Mouse (Mus musculus) adrenal gland, postnatal 10 days (tissue): ENCODE measurements around the gene Yrdc. TPM values are rescaled to one million over a fixed set of nuclear protein-coding genes. Genes with fewer than 3 reads are reported as not detected.
A peak's percentile ranks its signal among the peaks of the same experiment; 100 is the strongest.

ENCODE experiments used
- DNase-seq: peaks from one replicate; pipeline ENCODE4 v3.0.0; 2021; ENCODE audit warnings: mixed read lengths
- total RNA-seq, 2 experiments: library from RNA; stranded (reverse); gene quantifications; 2 replicates each; pipeline ENCODE4 v1.2.3; 2021

Yrdc gene
- total RNA-seq, 2 experiments from 2014 or later: 34.9 to 42.9 TPM

- peak; percentile 71 for DNase-seq
Observed at GRCm38 (mm10) chr4:124849631-124850260, 733 bp upstream of the Yrdc start.

- peak; percentile 92 for DNase-seq
Observed at GRCm38 (mm10) chr4:124850933-124851658, 617 bp downstream of the Yrdc start, which contains the start of gene 1110065P20Rik. 1110065P20Rik (minus strand) TSS chr4:124851196.

- no peak for DNase-seq
Observed at GRCm38 (mm10) chr4:124856294-124856693, 5.8 kb downstream of the Yrdc start.

GRCm38 (mm10) chr4:124858370-124858769, 7.9 kb downstream of the Yrdc start:
- peak; percentile 83 for DNase-seq

GRCm38 (mm10) chr4:124860446-124860845, 10.0 kb downstream of the Yrdc start:
- peak; percentile 92 for DNase-seq

- DNase-seq: no peak
Observed at GRCm38 (mm10) chr4:124861283-124862188, 11.1 kb downstream of the Yrdc start, which contains the start of gene Maneal. Maneal (minus strand) TSS chr4:124862171.

GRCm38 (mm10) chr4:124872719-124873118, 22.2 kb downstream of the Yrdc start:
- DNase-seq: no peak

GRCm38 (mm10) chr4:124880599-124880998, 30.1 kb downstream of the Yrdc start, which contains the start of gene Epha10:
Epha10 (plus strand) TSS chr4:124880899.
- DNase-seq: no peak

GRCm38 (mm10) chr4:124881341-124881908, 30.9 kb downstream of the Yrdc start:
- DNase-seq: peak; percentile 47

GRCm38 (mm10) chr4:124882151-124882729, 31.8 kb downstream of the Yrdc start:
- peak; percentile 82 for DNase-seq

GRCm38 (mm10) chr4:124888702-124889101, 38.2 kb downstream of the Yrdc start:
- no peak for DNase-seq

- no peak for DNase-seq
Observed at GRCm38 (mm10) chr4:124889935-124890334, 39.5 kb downstream of the Yrdc start.

GRCm38 (mm10) chr4:124890831-124891230, 40.4 kb downstream of the Yrdc start:
- DNase-seq: no peak

- no peak for DNase-seq
Observed at GRCm38 (mm10) chr4:124893769-124894168, 43.3 kb downstream of the Yrdc start.

GRCm38 (mm10) chr4:124894508-124895428, 44.3 kb downstream of the Yrdc start:
- DNase-seq: peak; percentile 26

- no peak for DNase-seq
Observed at GRCm38 (mm10) chr4:124898428-124898827, 47.9 kb downstream of the Yrdc start.

GRCm38 (mm10) chr4:124899906-124900305, 49.4 kb downstream of the Yrdc start:
- DNase-seq: no peak
